Mouse (Mus musculus) adipocyte (in vitro differentiated cells): ENCODE data around the gene Ggn.
A peak's percentile ranks its signal among the peaks of the same experiment; 100 is the strongest.
"Not testable (repeated sequence)": the region's sequence is repeated elsewhere in the genome, so short reads cannot be mapped to it uniquely, and the experiment has no call there.

Experiments used
- DNase-seq: peaks from one replicate; pipeline ENCODE4 v3.0.0-alpha.2; 2016; ENCODE audit warnings: low spot score

Ggn gene

DNA sequence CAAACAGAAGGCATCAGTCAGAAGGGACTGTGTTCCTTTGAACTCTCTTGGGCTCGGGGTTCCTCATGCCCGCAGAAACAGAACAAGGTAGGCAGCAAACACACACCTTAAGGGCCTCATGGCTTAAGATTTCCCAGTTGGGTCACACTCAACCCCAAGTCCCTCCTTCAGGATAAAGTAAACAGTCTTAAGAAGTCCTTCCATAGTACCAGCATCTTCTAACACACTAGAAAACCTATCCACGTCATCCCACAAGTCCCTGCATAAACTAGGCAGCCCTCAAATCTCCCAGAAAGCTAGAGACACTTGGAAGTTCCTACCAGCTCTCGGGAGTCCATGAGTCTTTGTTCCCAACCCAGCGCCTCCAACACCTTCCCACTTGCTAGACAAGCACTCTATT lies 7.7 kb upstream of the Ggn start:
- no peak for DNase-seq

DNA sequence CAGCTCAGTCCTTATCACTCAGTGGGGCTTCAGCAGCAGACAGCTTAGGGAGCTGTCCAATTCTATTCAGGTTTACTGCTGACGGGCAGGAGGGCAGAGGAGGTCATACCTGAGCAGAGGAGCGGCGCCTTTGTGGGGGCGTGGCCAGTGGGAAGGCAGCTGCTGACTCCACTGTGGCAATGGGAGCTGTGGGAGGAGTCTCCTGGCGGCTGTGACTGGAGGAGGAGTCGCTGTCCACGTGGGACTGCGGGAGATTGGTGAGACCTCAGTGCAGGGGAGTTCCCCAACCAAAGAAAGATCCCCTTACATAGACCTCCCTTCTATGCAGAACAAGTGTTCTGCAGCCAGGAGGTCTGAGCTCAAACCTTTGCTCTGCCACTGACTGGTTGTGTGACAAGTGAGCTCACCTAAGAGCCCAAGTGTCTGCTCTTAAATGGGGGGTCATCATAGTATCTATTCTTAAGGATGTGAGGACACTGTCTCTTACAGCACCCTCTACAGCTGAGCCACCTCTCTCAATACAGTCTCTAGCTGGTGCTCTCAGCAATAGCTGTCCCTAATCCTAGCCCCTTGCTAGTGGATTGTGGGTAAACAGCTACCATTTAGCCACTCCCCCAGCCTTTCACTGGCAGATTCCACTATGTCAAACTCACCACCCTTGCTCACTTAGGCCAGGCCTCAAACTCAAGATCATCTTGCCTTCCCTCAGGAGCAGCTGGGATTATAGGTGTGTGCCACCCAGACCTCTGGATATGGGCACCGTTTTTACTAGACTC lies 7.1 kb upstream of the Ggn start:
- no peak for DNase-seq

DNA sequence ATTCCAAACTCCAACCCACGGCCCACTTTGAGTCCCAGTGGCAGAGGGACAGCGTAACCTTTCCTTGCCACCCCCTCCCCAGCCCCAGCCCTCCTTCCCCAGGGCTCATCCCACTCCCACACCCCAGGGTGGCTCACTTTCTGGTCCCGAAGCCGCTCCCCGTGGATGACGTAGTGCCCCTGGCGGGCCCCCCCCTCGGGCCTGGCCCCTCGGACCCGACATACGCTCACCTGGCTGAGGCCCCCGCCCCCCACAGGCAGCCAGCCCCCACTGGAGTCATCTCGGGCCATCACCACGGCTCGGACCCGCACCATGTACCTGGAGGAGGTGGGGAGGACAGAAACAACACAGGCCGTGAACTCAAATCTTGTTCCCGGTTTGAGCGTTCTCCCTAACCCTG lies 2.4 kb upstream of the Ggn start:
- DNase-seq = no peak

DNA sequence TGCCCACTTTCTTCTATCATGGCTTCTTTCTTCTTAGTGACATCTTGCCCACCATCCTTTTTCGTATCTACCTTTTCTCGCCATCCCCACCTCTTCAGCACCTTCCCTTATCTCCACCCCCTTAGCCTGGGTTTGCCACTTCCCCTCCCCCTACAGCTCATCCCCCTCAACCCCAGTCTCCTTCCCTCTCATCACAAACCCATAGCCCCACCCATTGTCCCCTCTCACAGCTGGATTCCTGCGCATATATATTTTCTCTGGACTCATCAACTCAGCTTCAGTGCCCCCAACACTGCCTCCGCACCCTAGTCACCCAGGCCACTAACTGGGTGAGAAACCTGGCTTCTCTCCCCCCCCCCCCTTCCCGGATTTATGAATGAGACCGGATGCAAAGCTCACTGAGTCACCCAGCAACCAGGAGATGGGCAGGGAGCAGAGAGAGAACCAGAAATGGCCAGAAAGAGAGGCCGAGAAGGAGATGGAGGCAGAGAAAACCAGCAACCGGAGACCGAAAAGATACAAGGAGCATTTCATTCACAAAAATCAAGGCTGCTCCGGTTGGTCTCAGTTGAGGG lies 1.8 kb upstream of the Ggn start:
- DNase-seq = no peak

DNA sequence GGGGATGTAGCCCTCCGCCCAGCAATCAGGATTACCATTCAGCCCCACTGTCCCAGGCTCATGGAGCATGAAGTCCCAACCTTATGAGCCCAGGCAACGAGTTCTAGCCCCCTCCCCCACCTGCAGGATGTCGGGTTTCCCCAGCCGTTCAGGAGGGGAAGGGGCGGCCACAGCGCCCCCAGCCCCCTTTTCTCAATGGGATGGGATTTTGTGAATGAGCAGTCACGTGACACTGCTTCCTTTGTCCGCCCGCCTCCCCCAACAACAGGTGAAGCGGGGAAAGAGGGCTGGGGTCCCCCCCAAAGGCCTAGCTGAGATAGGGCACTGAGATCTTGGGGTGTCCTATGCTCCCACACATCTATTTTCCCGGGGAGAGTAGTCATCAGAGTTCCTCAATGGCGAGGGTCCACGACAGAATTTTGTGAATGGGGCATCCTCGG lies 1.2 kb upstream of the Ggn start:
- DNase-seq = no peak

DNA sequence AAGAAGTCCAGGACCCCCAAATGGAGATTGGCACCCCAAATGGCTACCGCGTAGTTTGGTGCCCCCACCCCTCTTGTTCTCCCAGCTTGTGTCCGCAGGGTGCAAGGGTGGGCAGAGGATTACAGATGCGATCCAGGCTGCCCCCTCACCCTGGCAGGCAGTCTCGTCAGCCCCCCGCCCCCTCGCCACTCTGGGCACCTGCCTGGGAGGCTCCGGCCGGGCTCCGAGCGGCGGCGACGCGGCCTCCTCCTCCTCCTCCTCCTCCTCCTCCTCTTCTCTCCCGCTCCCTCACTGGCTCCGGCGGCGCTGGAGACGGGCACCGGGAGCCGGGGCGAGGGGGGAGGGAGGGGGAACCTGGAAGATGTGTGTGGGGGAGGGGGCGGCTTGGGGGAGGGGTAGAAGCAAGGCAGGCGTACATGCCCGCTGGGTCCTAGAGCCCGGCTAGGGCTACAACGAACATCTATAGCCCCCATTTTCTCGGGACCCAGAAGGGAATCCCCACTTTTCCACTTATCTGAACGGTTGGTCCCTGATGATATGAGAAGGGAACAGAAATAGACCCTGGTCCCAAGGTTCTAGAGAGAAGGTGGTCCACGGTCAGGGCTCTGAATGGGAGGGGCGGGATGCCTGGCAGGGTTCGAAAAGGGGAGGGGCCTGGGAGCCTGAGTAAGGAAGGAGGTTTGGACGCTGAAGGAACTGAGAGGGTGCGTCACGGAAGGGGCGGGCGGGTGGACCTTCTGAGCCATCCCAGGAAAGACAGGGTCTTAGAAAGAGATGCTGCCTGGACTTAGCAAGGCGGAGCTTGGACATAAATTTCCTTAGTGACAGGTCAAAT lies 562 bp upstream of the Ggn start:
- peak; percentile 75 for DNase-seq

DNA sequence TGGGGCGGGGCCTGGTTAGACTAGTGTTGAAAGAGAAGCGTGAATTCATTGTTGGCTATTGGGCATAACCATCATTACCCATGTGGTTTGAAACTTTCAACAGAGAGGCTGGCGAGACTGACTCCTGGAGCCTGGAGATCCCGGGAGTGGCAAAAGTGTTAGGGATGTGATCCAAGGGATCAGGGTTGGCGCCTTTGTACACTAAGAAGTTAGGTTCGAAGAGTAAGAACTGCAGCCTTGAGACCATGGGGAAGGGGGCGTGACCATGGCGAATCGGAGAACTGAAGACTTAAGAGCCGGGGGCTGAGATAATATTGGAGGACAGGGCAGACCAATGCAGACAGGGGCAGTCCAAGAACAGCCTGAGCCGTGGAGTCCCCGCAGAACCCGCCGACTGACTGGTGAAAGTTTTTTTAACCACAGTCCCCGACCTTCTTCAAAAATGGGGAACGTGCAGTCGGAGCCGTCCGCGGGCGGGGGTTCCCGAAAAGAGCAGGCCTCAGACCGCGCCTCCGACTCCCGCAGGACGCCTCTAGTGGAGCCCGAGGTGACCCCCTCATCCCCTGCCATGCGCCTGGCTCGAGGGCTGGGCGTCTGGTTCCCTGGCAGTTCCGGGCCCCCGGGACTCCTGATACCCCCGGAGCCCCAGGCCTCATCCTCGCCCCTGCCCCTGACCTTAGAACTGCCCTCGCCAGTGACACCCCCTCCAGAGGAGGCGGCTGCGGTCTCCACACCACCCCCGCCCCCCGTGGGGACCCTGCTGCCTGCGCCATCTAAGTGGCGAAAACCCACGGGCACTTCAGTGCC lies 948 bp downstream of the Ggn start:
- DNase-seq = no peak

DNA sequence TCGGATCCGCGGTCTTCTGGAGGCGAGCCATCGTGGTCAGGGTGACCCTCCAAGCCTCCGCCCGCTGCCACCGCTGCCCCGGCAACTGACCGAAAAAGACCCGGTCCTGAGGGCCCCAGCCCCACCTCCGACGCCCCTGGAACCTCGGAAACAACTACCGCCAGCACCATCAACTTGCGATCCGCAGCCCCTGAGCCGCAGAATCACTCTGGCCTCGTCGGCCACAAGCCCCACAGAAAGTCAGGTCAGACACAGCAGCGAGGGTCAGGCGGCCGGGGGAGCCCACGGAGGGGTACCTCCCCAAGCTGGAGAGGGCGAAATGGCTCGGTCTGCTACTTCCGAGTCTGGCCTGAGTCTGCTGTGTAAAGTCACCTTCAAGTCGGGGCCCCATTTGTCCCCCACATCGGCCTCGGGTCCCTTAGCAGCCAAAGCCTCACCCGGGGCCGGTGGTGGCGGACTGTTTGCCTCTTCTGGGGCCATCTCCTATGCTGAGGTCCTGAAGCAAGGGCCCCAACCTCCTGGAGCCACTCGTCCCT lies 1.6 kb downstream of the Ggn start:
- no peak for DNase-seq

DNA sequence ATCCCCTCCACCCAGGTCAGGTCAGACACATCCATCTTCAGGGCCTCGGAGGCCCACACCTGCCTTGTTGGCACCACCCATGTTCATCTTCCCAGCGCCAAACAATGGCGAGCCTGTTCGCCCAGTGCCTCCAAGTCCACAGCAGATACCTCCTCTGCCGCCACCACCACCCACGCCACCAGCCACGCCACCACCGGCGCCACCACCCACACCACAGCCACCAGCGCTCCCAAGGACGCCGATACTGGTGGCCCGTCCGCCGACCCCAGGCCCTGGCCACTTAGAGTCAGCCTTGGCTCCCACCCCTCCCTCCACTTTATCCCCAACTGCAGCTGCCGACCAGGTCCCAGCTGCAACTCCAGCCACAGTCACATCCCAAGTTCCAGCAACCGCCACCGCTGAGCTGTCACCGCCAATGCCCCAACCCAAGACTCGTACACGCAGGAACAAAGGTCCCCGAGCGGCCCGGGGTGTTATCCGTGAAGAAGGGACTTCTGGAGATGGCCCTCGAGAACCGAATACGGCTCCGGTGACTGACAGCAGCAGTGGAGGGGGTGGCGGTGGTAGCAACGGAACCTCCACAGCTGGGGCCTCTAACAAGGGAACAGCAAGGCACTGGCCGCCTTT lies 2.5 kb downstream of the Ggn start:
- DNase-seq = no peak

DNA sequence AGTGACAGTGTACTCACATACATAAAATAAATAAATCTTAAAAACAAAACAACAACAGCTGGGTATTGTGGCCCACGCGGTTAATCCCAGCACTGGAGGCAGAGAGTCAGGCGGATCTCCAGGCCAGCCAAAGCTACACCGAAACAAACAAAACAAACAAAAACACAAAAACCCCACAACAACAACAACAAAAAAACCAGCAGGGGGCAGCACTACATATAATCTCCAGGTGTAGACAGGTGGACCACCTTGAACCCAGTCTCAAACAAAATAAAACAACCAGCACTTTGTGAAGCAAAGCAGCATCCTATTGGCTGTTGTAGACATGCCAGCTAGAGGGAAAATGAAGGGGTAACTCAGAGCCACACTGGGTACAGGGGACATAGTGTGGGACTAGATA lies 8.1 kb downstream of the Ggn start:
- DNase-seq = peak; percentile 12

DNA sequence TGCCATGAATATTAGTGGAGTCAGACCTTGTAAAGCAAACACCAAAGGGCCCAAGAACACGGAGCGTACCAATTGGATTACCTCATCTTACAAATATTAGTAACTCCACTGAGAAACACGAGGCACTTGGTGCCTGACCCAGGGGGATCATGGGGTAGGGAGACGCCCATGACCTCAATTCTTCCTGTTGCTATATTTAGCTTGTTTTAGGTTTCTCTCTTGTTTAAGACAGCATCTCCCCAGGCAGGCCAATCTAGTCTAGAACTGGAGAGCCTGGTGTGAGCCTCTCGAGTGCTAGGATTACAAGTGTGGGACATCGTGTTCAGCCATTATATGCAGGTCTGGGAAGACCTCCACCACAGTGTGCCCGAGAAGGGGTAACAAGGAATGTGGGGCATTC lies 9.3 kb downstream of the Ggn start:
- peak; percentile 19 for DNase-seq

DNA sequence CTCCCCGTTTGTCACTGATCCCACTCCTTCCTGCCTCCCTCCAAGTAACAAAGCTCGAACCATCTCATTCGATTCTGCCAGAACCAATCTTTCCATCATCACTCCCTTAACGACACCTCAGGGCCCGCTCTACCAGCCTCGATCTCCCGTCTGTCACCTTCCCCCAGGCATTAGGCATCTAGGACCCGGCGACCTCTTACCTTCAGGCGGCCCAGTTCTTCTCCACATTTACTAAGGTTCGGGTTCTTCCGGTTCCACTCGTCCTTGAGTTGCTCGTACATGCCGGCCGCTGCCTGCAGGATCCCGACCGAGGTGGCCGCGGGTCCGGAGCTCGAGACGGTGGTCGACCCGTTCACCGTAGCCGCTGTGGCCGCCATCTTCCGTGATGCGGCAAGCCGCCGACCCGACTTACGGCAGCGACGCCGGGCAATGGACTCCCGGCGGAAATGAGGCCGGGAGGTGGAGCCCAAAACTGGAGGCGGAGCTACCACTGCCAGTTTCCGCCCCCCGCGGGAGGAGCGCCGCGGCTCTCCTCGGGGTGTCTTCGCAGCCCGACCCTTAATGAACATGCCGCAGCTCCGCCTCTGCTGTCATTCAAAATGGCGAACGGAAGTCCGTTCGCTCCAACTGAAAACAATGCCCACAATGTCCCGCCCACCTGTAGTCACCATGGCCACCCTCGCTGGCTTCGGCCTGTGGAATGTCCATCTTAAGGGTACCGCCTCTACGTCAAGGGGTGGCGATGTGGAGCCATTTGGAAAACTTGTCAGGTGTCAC lies 10.3 kb downstream of the Ggn start, which contains the start of gene Psmd8:
Psmd8 (minus strand) TSS at position 625 of the 777 bp plus-strand sequence.
- DNase-seq = peak; percentile 95

DNA sequence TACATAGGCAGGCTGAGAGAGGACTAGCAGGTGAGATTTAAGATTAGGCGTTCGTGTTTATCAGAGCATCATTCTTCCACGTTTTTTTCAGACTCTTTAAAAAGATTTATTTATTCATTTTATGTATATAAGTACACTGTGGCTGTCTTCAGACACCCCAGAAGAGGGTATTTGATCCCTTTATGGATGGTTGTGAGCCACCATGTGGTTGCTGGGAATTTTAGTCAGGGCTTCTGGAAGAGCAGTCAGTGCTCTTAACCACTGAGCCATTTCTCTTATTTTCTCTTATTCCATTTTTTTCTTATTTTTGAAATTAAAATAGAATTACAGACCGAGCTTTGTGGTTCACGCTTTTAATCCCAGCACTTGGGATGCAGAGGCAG lies 10.8 kb downstream of the Ggn start:
- DNase-seq = no peak

DNA sequence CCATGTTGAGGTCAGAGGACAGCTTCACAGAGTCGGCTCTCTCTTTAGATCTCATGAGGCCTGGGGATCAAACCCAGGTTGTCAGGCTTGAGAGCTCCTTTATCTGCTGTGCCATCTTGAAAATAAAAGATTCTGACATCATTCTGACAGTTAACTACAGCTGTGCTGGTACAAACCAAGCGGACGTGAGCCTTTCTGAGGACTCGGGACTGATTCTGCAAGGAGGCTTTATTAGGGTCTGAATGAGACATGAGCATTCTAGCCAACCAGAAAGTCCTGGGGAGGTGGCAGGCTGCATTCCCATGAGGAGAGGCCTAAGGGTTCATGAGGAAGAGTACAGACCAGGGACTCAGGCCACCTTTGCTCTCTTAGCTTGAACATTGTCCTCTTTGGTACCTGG lies 11.3 kb downstream of the Ggn start:
- DNase-seq = not testable (repeated sequence)

DNA sequence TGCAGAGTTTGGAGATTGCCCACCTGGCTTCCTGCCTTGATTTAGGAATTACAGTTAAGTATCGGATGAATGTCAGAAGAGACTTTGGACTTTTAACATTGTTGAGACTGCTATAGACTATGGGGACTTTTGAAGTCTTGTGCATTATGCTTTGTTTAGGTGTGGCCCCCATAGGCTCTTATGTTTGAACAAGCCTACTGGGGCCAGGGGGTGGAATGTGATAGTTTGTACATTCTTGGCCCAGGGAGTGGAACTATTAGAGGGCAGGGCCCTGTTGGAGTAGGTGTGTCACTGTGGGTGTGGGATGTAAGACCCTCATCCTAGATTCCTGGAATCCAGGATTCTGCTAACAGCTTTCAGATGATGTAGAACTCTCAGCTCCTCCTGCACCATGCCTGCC lies 24.2 kb downstream of the Ggn start:
- not testable (repeated sequence) for DNase-seq

DNA sequence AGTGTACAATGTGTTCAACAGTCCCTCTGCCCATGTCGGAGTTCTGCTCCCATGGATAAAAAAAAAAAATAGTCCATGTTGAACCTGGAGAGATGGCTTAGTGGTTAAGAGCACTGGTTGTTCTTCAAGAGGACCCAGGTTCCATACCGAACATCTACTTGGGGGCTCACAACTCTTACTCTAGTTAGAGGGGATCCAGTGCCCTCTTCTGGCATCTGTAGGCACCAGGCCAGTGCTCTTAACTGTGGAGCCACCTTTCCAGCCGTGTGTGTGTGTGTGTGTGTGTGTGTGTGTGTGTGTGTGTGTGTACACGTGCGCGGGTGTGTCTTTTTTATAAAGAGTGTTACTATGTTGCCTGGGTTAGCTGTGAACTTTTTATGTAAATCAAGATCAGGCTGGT lies 32.6 kb downstream of the Ggn start:
- DNase-seq = no peak

DNA sequence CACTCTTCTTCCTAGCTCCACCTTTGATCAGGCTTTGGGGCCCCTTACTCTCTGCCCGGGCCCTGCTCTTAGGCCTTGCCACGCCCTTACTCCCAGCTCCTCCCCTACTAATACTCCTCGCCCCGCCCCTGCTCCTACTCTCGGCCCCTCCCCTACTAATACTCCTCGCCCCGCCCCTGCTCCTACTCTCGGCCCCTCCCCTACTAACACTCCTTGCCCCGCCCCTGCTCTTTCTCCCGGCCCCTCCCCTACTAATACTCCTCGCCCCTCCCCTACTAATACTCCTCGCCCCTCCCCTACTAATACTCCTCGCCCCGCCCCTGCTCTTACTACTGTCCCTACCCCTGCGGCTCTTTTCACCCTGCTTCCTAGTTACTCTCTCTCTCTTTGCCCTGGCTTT lies 41.0 kb downstream of the Ggn start:
- DNase-seq = not testable (repeated sequence)

DNA sequence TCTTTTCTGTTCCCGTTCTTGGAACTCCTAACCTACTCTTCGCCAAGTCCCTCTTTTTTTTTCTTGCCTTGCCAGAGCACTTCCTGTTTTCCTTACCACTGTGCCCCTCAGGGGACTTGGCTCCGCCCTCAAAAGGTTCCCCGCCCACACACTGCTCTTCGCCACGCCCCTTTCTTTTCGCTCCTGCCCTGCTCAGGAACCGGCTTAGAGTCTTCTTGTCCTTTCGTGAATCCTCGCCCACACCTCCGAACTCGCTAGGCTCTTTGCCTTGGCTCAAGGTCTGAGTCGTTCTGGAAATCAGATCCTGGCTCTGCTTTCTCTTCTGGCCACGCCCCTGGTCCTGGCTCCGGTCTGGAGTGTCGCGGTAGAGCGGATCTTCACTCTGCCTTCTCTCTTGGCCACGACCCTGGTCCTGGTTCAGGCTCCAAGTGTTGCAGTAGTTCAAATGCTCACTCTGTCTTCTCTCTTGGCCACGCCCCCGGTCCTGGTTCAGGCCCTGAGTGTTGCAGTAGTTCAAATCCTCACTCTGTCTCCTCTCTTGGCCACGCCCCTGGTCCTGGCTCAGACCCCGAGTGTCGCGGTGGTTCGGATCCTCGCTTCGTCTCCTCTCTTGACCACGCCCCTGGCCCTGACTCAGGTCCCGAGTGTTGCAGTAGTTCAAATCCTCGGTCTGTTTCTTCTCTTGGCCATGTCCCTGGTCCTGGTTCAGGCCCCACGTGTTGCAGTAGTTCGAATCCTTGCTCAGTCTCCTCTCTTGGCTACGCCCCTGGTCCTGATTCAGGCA lies 41.6 kb downstream of the Ggn start:
- peak; percentile 78 for DNase-seq

DNA sequence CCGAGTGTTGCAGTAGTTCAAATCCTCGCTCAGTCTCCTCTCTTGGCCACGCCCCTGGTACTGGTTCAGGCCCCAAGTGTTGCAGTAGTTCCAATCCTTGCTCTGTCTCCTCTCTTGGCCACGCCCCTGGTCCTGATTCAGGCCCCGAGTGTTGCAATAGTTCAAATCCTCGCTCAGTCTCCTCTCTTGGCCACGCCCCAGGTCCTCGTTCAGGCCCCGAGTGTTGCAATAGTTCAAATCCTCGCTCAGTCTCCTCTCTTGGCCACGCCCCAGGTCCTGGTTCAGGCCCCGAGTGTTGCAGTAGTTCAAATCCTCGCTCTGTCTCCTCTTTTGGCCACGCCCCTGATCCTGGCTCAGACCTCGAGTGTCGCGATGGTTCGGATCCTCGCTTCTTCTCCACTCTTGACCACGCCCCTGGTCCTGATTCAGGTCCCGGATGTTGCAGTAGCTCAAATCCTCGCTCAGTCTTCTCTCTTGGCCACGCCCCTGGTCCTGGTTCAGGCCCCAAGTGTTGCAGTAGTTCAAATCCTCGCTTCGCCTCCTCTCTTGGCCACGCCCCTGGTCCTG lies 42.3 kb downstream of the Ggn start:
- DNase-seq = no peak
